Mouse (Mus musculus): ENCODE measurements at regions not wholly inside any gene's neighbourhood (a gene's known extent, or its start where the extent isn't known, plus 50 kb on each side); places are given as distances from the start of the nearest gene placed in this dataset.

- ATAC-seq, result no peak
- no peaks in the 10 kb centered on the region for H3K36me3 ChIP-seq (ENCODE audit: control insufficient read depth, insufficient read depth)
- H3K4me1 ChIP-seq (replicated peaks; ENCODE audit: control insufficient read depth, insufficient read depth, low read length), result no peaks in the 10 kb centered on the region
- no peak overlapping the region for H3K4me2 ChIP-seq (replicated peaks; ENCODE audit: low read depth)
- TF ChIP-seq CTCF (IDR thresholded peaks at IDR 0.05; ENCODE audit: low read depth), result no peak
- H3K9ac ChIP-seq (ENCODE audit: low read depth, low read length), result no peak overlapping the region
- no peak overlapping the region for H3K27ac ChIP-seq (ENCODE audit: low read depth, low read length)
- H3K4me3 ChIP-seq (ENCODE audit: low read depth, low read length), result no peak overlapping the region
- no peaks in the 10 kb centered on the region for H3K9me3 ChIP-seq (ENCODE audit: control insufficient read depth)
- no peaks in the 10 kb centered on the region for H3K27me3 ChIP-seq (replicated peaks; ENCODE audit: control insufficient read depth, insufficient read depth, low read length)
- WGBS, result 53% methylated on average over 11 of the region's 11 CpGs
These were observed 237.7 kb downstream of the Hs3st3b1 start for GRCm38 (mm10) chr11:63684228-63684980.

- 50% methylated on average over 4 of the region's 4 CpGs for WGBS
- peak; percentile 56 for TF ChIP-seq CTCF (IDR thresholded peaks at IDR 0.05; ENCODE audit: low read depth)
These were observed 231.0 kb downstream of the Hs3st3b1 start for GRCm38 (mm10) chr11:63691041-63691440.

GRCm38 (mm10) chr11:63704995-63705580 is 217.0 kb downstream of the Hs3st3b1 start:
- no peak for TF ChIP-seq CTCF (IDR thresholded peaks at IDR 0.05; ENCODE audit: low read depth)
- H3K4me3 ChIP-seq (ENCODE audit: low read depth, low read length), result no peak overlapping the region
- ATAC-seq, result no peak

More at GRCm38 (mm10) chr11:63691041-63691440, 231.0 kb downstream of the Hs3st3b1 start:
- no peak overlapping the region for H3K4me2 ChIP-seq (replicated peaks; ENCODE audit: low read depth)
- no peaks in the 10 kb centered on the region for H3K4me1 ChIP-seq (replicated peaks; ENCODE audit: control insufficient read depth, insufficient read depth, low read length)
- H3K27me3 ChIP-seq (replicated peaks; ENCODE audit: control insufficient read depth, insufficient read depth, low read length), result no peaks in the 10 kb centered on the region
- no peak overlapping the region for H3K4me3 ChIP-seq (ENCODE audit: low read depth, low read length)
- no peak overlapping the region for H3K27ac ChIP-seq (ENCODE audit: low read depth, low read length)
- ATAC-seq, result no peak
- no peak overlapping the region for H3K9ac ChIP-seq (ENCODE audit: low read depth, low read length)
- no peaks in the 10 kb centered on the region for H3K9me3 ChIP-seq (ENCODE audit: control insufficient read depth)
- H3K36me3 ChIP-seq (ENCODE audit: control insufficient read depth, insufficient read depth), result no peaks in the 10 kb centered on the region

GRCm38 (mm10) chr11:63706057-63706456 is 216.0 kb downstream of the Hs3st3b1 start:
- no peaks in the 10 kb centered on the region for H3K9me3 ChIP-seq (ENCODE audit: control insufficient read depth)
- H3K4me1 ChIP-seq (replicated peaks; ENCODE audit: control insufficient read depth, insufficient read depth, low read length), result no peaks in the 10 kb centered on the region
- no peaks in the 10 kb centered on the region for H3K36me3 ChIP-seq (ENCODE audit: control insufficient read depth, insufficient read depth)
- H3K27me3 ChIP-seq (replicated peaks; ENCODE audit: control insufficient read depth, insufficient read depth, low read length), result no peaks in the 10 kb centered on the region
- no peak overlapping the region for H3K4me3 ChIP-seq (ENCODE audit: low read depth, low read length)
- no peak for TF ChIP-seq CTCF (IDR thresholded peaks at IDR 0.05; ENCODE audit: low read depth)
- 70% methylated on average over 8 of the region's 8 CpGs for WGBS
- no peak overlapping the region for H3K4me2 ChIP-seq (replicated peaks; ENCODE audit: low read depth)
- H3K9ac ChIP-seq (ENCODE audit: low read depth, low read length), result no peak overlapping the region
- H3K27ac ChIP-seq (ENCODE audit: low read depth, low read length), result no peak overlapping the region
- ATAC-seq, result no peak

More at GRCm38 (mm10) chr11:63704995-63705580, 217.0 kb downstream of the Hs3st3b1 start:
- H3K4me2 ChIP-seq (replicated peaks; ENCODE audit: low read depth), result no peak overlapping the region
- no peaks in the 10 kb centered on the region for H3K36me3 ChIP-seq (ENCODE audit: control insufficient read depth, insufficient read depth)
- no peaks in the 10 kb centered on the region for H3K4me1 ChIP-seq (replicated peaks; ENCODE audit: control insufficient read depth, insufficient read depth, low read length)
- H3K27me3 ChIP-seq (replicated peaks; ENCODE audit: control insufficient read depth, insufficient read depth, low read length), result no peaks in the 10 kb centered on the region
- H3K9me3 ChIP-seq (ENCODE audit: control insufficient read depth), result no peaks in the 10 kb centered on the region
- no peak overlapping the region for H3K9ac ChIP-seq (ENCODE audit: low read depth, low read length)
- H3K27ac ChIP-seq (ENCODE audit: low read depth, low read length), result no peak overlapping the region
- WGBS, result 69% methylated on average over 12 of the region's 12 CpGs

- H3K9me3 ChIP-seq (ENCODE audit: control insufficient read depth), result no peaks in the 10 kb centered on the region
- H3K4me3 ChIP-seq (ENCODE audit: low read depth, low read length), result no peak overlapping the region
- no peak overlapping the region for H3K27ac ChIP-seq (ENCODE audit: low read depth, low read length)
- no peak overlapping the region for H3K4me2 ChIP-seq (replicated peaks; ENCODE audit: low read depth)
- ATAC-seq, result no peak
- WGBS, result 37% methylated on average over 5 of the region's 5 CpGs
- H3K4me1 ChIP-seq (replicated peaks; ENCODE audit: control insufficient read depth, insufficient read depth, low read length), result no peaks in the 10 kb centered on the region
- TF ChIP-seq CTCF (IDR thresholded peaks at IDR 0.05; ENCODE audit: low read depth), result no peak
- H3K27me3 ChIP-seq (replicated peaks; ENCODE audit: control insufficient read depth, insufficient read depth, low read length), result no peaks in the 10 kb centered on the region
- H3K9ac ChIP-seq (ENCODE audit: low read depth, low read length), result no peak overlapping the region
- no peaks in the 10 kb centered on the region for H3K36me3 ChIP-seq (ENCODE audit: control insufficient read depth, insufficient read depth)
These were observed 215.0 kb downstream of the Hs3st3b1 start for GRCm38 (mm10) chr11:63707093-63707492.

GRCm38 (mm10) chr11:63708412-63708811 is 213.7 kb downstream of the Hs3st3b1 start:
- no peak for ATAC-seq
- no peak for TF ChIP-seq CTCF (IDR thresholded peaks at IDR 0.05; ENCODE audit: low read depth)
- no peaks in the 10 kb centered on the region for H3K27me3 ChIP-seq (replicated peaks; ENCODE audit: control insufficient read depth, insufficient read depth, low read length)
- H3K9ac ChIP-seq (ENCODE audit: low read depth, low read length), result no peak overlapping the region
- H3K36me3 ChIP-seq (ENCODE audit: control insufficient read depth, insufficient read depth), result no peaks in the 10 kb centered on the region
- no peak overlapping the region for H3K4me3 ChIP-seq (ENCODE audit: low read depth, low read length)
- no peak overlapping the region for H3K27ac ChIP-seq (ENCODE audit: low read depth, low read length)
- no peak overlapping the region for H3K4me2 ChIP-seq (replicated peaks; ENCODE audit: low read depth)
- H3K9me3 ChIP-seq (ENCODE audit: control insufficient read depth), result no peaks in the 10 kb centered on the region
- no peaks in the 10 kb centered on the region for H3K4me1 ChIP-seq (replicated peaks; ENCODE audit: control insufficient read depth, insufficient read depth, low read length)
- WGBS, result 65% methylated on average over 4 of the region's 4 CpGs

Measured in intestine, postnatal 0 days (tissue).